Mouse (Mus musculus): ENCODE data around the gene Txlna.

- TF ChIP-seq CTCF (IDR thresholded peaks at IDR 0.05; ENCODE audit: borderline replicate concordance, extremely low read depth, insufficient read depth, insufficient read length) (no peak), POLR2A (IDR thresholded peaks at IDR 0.05; ENCODE audit: borderline replicate concordance, extremely low read depth, insufficient read depth, insufficient read length, poor library complexity, severe bottlenecking) (no peak)
Measured at GRCm38 (mm10) chr4:129633852-129634251, 7.0 kb downstream of the Txlna start.

All from brain, embryonic 14.5 days (tissue).